Mouse (Mus musculus): ENCODE data around the gene Bag5.
"Not testable (repeated sequence)": the region's sequence is repeated elsewhere in the genome, so short reads cannot be mapped to it uniquely, and the experiment has no call there.

- TF ChIP-seq CTCF, EP300 (IDR thresholded peaks at IDR 0.05; ENCODE audit: low read depth): not testable (repeated sequence)
Measured at GRCm38 (mm10) chr12:111713880-111714279, 823 bp upstream of the Bag5 start.

All from liver, postnatal 0 days (tissue).